ENCODE assay signal across 9 mouse cellular contexts in the genomic region with DNA sequence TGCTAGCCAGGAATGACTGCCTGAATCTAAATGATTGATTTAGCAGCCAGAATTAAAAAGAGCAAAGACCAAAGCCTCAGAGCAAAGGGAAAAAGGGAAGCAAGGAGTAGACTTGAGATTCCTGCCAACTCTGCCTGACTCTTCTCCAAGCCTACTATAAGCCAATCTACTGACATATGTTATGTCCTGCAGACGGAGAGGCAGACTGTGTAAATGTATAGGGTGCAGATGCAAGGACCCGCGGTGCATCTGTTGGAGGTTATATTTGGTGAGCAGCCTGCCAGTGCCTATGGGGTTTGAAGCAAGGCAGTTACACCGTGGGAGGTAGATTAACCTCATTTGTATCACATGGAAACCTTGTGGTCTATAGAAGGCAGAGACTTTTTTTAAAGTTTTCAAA.
A peak's percentile ranks its signal among the peaks of the same experiment; 100 is the strongest.
DNase-seq lines count a peak whose midpoint lies in the region; TF ChIP-seq lines count a peak whose summit lies in the region.
"Had no signal": no experiment of that assay in that cellular context is flagged by ENCODE, and none has a peak within 500 bp of the region (broad histone marks: within the 10 kb centered on the region; RNA-seq: fewer than 3 reads in every experiment).

No protein-coding gene starts in this region.

- H3K4me3 ChIP-seq in layer of hippocampus, adult 2 months: no peak overlapping the region

- no peak overlapping the region for H3K27ac ChIP-seq in layer of hippocampus, adult 2 months

- DNase-seq in layer of hippocampus, adult 11-12 months (ENCODE audit: low spot score): peak; percentile 12
- no peak for DNase-seq in layer of hippocampus, adult 2 months (ENCODE audit: low spot score in 2 of 2)
- peak; percentile 40 for DNase-seq in cerebellum, adult 9-10 months
- peak; percentile 25 to 39 for DNase-seq in frontal cortex, postnatal 10 days (ENCODE audit: low spot score in 2 of 2)
- DNase-seq in right cerebral cortex, postnatal 14 days: peak; percentile 12
- DNase-seq in yolk sac, embryonic 10.5 days (ENCODE audit: low spot score): no peak
- DNase-seq in thymus, postnatal 4 days: no peak
- DNase-seq: adrenal gland, postnatal 10 days; lung, postnatal 14 days had no signal

- TF ChIP-seq CTCF in layer of hippocampus, adult 2 months (conservative IDR thresholded peaks at IDR 0.05): no peak

Comparison
In these comparisons a context has a peak if more than half of its experiments do, and no peak if none do; other contexts are left out.
1. DNase-seq: peak in layer of hippocampus, adult 11-12 months (single experiment), cerebellum, adult 9-10 months (single experiment), frontal cortex, postnatal 10 days (2 of 2) and right cerebral cortex, postnatal 14 days (single experiment); none in layer of hippocampus, adult 2 months (0 of 2), yolk sac, embryonic 10.5 days (single experiment) and thymus, postnatal 4 days (single experiment).